Comparison of ENCODE assay signal across 7 mouse cellular contexts in genomic region chr8:121108657-121109056, GRCm38 (mm10). TPM values are rescaled to one million over a fixed set of nuclear protein-coding genes. Genes with fewer than 3 reads are reported as not detected.
DNase-seq lines count a peak whose midpoint lies in the region; ATAC-seq and TF ChIP-seq lines count a peak whose summit lies in the region.

No protein-coding gene starts in this region.

- DNase-seq in lung, adult 2 months, result no peak
- no peak for DNase-seq in lung, adult 18-20 months
- DNase-seq in limb, embryonic 10.5 days (ENCODE audit: low spot score), result no peak
- no peak for DNase-seq in ovary, postnatal 14 days (ENCODE audit: low spot score)
- no peak for DNase-seq in cerebellum, postnatal 10 days

- no peak for TF ChIP-seq CTCF in lung, adult 2 months (IDR thresholded peaks at IDR 0.05; ENCODE audit: insufficient read depth, low read length)

- H3K4me2 ChIP-seq in embryonic facial prominence, embryonic 15.5 days (replicated peaks), result peak overlapping the region; percentile 83
- H3K4me2 ChIP-seq in neural tube, embryonic 15.5 days, result peak overlapping the region; percentile 91

- H3K4me1 ChIP-seq in lung, adult 2 months (ENCODE audit: control insufficient read depth, insufficient read depth, low read length), result peaks cover 4% of the 10 kb centered on the region; the same call in 1 of the 2 replicates
- peaks cover 28% of the 10 kb centered on the region for H3K4me1 ChIP-seq in embryonic facial prominence, embryonic 15.5 days
- peaks cover 38% of the 10 kb centered on the region for H3K4me1 ChIP-seq in limb, embryonic 10.5 days
- H3K4me1 ChIP-seq in neural tube, embryonic 15.5 days, result peaks cover 26% of the 10 kb centered on the region

- TF ChIP-seq POLR2A in lung, adult 2 months (IDR thresholded peaks at IDR 0.05; ENCODE audit: borderline replicate concordance, extremely low read depth, low read depth, low read length), result no peak

- peak overlapping the region; percentile 98 for H3K9ac ChIP-seq in embryonic facial prominence, embryonic 15.5 days
- H3K9ac ChIP-seq in neural tube, embryonic 15.5 days (replicated peaks), result peak overlapping the region; percentile 98

- peak overlapping the region; percentile 89 for H3K4me3 ChIP-seq in lung, adult 2 months (replicated peaks; ENCODE audit: extremely low read depth, low read depth, low read length)
- peak overlapping the region; percentile 98 for H3K4me3 ChIP-seq in embryonic facial prominence, embryonic 15.5 days (replicated peaks)
- H3K4me3 ChIP-seq in limb, embryonic 10.5 days, result peak overlapping the region; percentile 98
- H3K4me3 ChIP-seq in neural tube, embryonic 15.5 days (replicated peaks), result peak overlapping the region; percentile 97

- WGBS in lung, adult 2 months, result 11% methylated on average over 5 of the region's 5 CpGs
- WGBS in embryonic facial prominence, embryonic 15.5 days, result 7% methylated on average over 5 of the region's 5 CpGs
- 13% methylated on average over 5 of the region's 5 CpGs for WGBS in limb, embryonic 10.5 days
- WGBS in neural tube, embryonic 15.5 days, result 15% methylated on average over 5 of the region's 5 CpGs

- 0 out of 2 replicates have a peak overlapping the region, but pooled peaks have one; percentile 76 for H3K27ac ChIP-seq in embryonic facial prominence, embryonic 15.5 days (replicated peaks)
- H3K27ac ChIP-seq in limb, embryonic 10.5 days, result peak overlapping the region; percentile 93
- peak overlapping the region; percentile 67 for H3K27ac ChIP-seq in neural tube, embryonic 15.5 days (replicated peaks)

- no peaks in the 10 kb centered on the region for H3K9me3 ChIP-seq in embryonic facial prominence, embryonic 15.5 days (replicated peaks)
- H3K9me3 ChIP-seq in limb, embryonic 10.5 days (replicated peaks), result no peaks in the 10 kb centered on the region
- H3K9me3 ChIP-seq in neural tube, embryonic 15.5 days (replicated peaks), result no peaks in the 10 kb centered on the region

- no peak for ATAC-seq in embryonic facial prominence, embryonic 15.5 days (ENCODE audit: insufficient number of reproducible peaks, low FRiP score, low TSS enrichment, low read depth)
- ATAC-seq in neural tube, embryonic 15.5 days (ENCODE audit: low FRiP score), result no peak

- H3K27me3 ChIP-seq in embryonic facial prominence, embryonic 15.5 days, result peaks cover 11% of the 10 kb centered on the region
- H3K27me3 ChIP-seq in limb, embryonic 10.5 days (ENCODE audit: low read depth, poor library complexity, severe bottlenecking), result peaks cover 36% of the 10 kb centered on the region
- H3K27me3 ChIP-seq in neural tube, embryonic 15.5 days (replicated peaks), result peaks cover 22% of the 10 kb centered on the region

- peaks cover 19% of the 10 kb centered on the region; the same call in 1 of the 2 replicates for H3K36me3 ChIP-seq in embryonic facial prominence, embryonic 15.5 days
- H3K36me3 ChIP-seq in limb, embryonic 10.5 days, result peaks cover 28% of the 10 kb centered on the region
- H3K36me3 ChIP-seq in neural tube, embryonic 15.5 days, result peaks cover 6% of the 10 kb centered on the region; the same call in 1 of the 2 replicates

RNA-seq across cellular contexts. Expression of gene Mthfsd, which starts 0.5 kb away (rescaled TPM):
- 44.7 and 51.6 TPM in 2 replicates for polyA plus RNA-seq in lung, adult 2 months (2012; rRNA removed)
- polyA plus RNA-seq in embryonic facial prominence, embryonic 15.5 days (2015; fragmentation: Nextera tagmentation; extraction: Ambion mirVana), result 58.2 and 61.3 TPM in 2 replicates
- 58.5 and 67.6 TPM in 2 replicates for polyA plus RNA-seq in limb, embryonic 10.5 days (2016; fragmentation: Nextera tagmentation; extraction: Ambion mirVana)
- 50.6 and 52.5 TPM in 2 replicates for polyA plus RNA-seq in neural tube, embryonic 15.5 days (2015; fragmentation: Nextera tagmentation; extraction: Ambion mirVana)

RNA-seq across cellular contexts. Expression of gene Foxc2, which starts 7.3 kb away (rescaled TPM):
- 1.4 and 1.6 TPM in 2 replicates for polyA plus RNA-seq in lung, adult 2 months (2012; rRNA removed)
- 2.3 and 5.6 TPM in 2 replicates for polyA plus RNA-seq in embryonic facial prominence, embryonic 15.5 days (2015; fragmentation: Nextera tagmentation; extraction: Ambion mirVana)
- polyA plus RNA-seq in limb, embryonic 10.5 days (2016; fragmentation: Nextera tagmentation; extraction: Ambion mirVana), result 2.3 and 3.3 TPM in 2 replicates
- polyA plus RNA-seq in neural tube, embryonic 15.5 days (2015; fragmentation: Nextera tagmentation; extraction: Ambion mirVana), result 3.4 TPM in 2 replicates

RNA-seq across cellular contexts. Expression of gene Foxl1, which starts 19.1 kb away (rescaled TPM):
- 2.5 and 3.0 TPM in 2 replicates for polyA plus RNA-seq in lung, adult 2 months (2012; rRNA removed)
- 0.25 and 0.31 TPM in 2 replicates for polyA plus RNA-seq in embryonic facial prominence, embryonic 15.5 days (2015; fragmentation: Nextera tagmentation; extraction: Ambion mirVana)
- polyA plus RNA-seq in limb, embryonic 10.5 days (2016; fragmentation: Nextera tagmentation; extraction: Ambion mirVana), result 0.13 and 0.15 TPM in 2 replicates
- polyA plus RNA-seq in neural tube, embryonic 15.5 days (2015; fragmentation: Nextera tagmentation; extraction: Ambion mirVana), result 0.15 and 0.51 TPM in 2 replicates

RNA-seq across cellular contexts. Expression of gene Foxf1, which starts 24.5 kb away (rescaled TPM):
- polyA plus RNA-seq in lung, adult 2 months (2012; rRNA removed), result 194 and 406 TPM in 2 replicates
- 9.9 and 10.1 TPM in 2 replicates for polyA plus RNA-seq in embryonic facial prominence, embryonic 15.5 days (2015; fragmentation: Nextera tagmentation; extraction: Ambion mirVana)
- 0.48 and 4.4 TPM in 2 replicates for polyA plus RNA-seq in limb, embryonic 10.5 days (2016; fragmentation: Nextera tagmentation; extraction: Ambion mirVana)
- polyA plus RNA-seq in neural tube, embryonic 15.5 days (2015; fragmentation: Nextera tagmentation; extraction: Ambion mirVana), result 1.6 and 15.7 TPM in 2 replicates
